Mouse (Mus musculus): Measurements from ENCODE around the gene Zfp428. TPM values are rescaled to one million over a fixed set of nuclear protein-coding genes. Genes with fewer than 3 reads are reported as not detected.
A peak's percentile ranks its signal among the peaks of the same experiment; 100 is the strongest.

The Zfp428 gene
- polyA plus RNA-seq, 1 experiment from 2014 or later = 83.8 TPM

DNA sequence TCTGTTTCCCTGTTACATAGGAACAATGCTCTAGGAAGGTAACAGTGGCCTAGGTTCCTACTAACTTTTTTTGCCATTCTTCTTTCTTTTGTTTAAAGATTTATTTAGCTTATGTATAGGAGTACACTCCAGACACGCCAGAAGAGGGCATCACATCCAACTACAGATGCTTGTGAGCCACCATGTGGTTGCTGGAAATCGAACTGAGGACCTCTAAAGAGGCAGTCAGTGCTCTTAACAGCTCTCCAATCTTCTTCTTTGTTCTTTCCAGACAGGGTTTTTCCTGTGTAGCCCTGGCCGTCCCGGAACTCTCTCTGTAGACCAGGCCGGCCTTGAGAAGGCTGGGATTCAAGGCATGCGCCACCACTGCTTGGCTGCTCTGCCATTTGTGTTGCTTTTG is 18.2 kb downstream of the Zfp428 start:
- Histone ChIP-seq H3K27ac (ENCODE audit: low read depth, low read length) (no peak overlapping the region), H3K36me3 (ENCODE audit: control insufficient read depth, insufficient read depth, low read length) (no peaks in the 10 kb centered on the region), H3K4me3 (ENCODE audit: low read depth, low read length) (no peak overlapping the region), H3K4me2 (no peak overlapping the region), H3K27me3 (ENCODE audit: control insufficient read depth, insufficient read depth, low read length) (no peaks in the 10 kb centered on the region), H3K9me3 (ENCODE audit: control insufficient read depth, low read length) (no peaks in the 10 kb centered on the region), H3K4me1 (ENCODE audit: control insufficient read depth, insufficient read depth, low read length) (peaks cover 5% of the 10 kb centered on the region), H3K9ac (ENCODE audit: low read length) (no peak overlapping the region)
- no peak for DNase-seq (ENCODE audit: low spot score, missing footprints)
- WGBS = 84% methylated on average over 6 of the region's 6 CpGs
- no peak for ATAC-seq (ENCODE audit: low FRiP score)

DNA sequence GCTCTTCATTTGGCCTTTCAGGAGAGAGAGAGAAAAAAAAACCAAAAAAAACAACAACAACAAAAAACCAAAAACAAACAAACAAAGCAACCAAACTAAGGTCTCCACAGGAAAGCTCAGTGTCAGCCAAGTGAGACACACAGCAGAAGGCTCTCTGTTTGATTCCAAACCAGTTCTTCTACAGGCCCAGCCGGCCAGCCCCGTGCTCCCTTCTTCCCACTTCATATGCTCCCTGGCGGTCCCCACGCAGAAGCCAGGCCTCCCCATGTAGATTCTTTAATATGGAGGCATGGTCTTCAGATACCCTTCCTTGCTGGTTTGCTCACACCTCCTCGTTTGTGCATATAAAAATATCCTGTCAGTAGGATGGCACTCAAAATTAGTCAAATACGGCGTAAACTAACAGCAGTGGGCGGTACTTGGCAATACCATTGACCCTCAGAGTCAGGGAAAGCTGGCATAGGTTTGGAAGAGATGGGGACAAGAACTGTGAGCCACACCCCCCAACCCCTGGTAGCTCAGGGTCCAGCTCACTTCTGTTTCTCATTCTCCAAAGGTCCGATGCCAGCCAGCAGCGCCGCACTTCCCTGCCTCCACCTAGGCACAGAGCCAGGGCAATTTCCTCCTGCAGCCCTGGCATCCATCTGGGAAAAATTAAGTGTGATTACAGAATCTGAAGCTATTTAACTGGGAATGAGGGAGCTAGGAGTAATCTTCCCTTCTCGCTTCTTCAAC is 19.0 kb downstream of the Zfp428 start:
- Histone ChIP-seq H3K36me3 (ENCODE audit: control insufficient read depth, insufficient read depth, low read length) (no peaks in the 10 kb centered on the region), H3K9me3 (ENCODE audit: control insufficient read depth, low read length) (no peaks in the 10 kb centered on the region), H3K4me3 (ENCODE audit: low read depth, low read length) (no peak overlapping the region), H3K27ac (ENCODE audit: low read depth, low read length) (no peak overlapping the region), H3K4me1 (ENCODE audit: control insufficient read depth, insufficient read depth, low read length) (peaks cover 5% of the 10 kb centered on the region), H3K27me3 (ENCODE audit: control insufficient read depth, insufficient read depth, low read length) (no peaks in the 10 kb centered on the region), H3K9ac (ENCODE audit: low read length) (no peak overlapping the region), H3K4me2 (no peak overlapping the region)
- no peak for DNase-seq (ENCODE audit: low spot score, missing footprints)
- no peak for ATAC-seq (ENCODE audit: low FRiP score)
- 91% methylated on average over 12 of the region's 12 CpGs for WGBS

DNA sequence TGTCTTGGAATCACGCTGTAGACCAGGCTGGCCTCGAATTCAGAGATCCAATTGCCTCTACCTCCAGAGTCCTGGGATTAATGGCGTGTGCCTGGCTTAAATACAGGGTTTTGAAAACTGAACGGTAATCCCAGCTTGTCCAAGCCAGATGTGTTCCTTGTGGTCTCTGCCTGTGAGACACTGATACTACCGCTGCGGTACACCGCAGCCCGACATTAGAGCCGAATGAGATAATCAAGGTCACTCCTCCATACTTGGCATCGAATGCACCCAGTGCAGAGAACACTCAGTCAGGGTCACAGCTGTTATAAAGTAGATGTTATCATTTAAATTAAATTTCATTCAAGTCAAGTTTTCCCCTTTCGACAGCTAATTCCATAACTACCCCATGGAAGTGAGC is 22.1 kb downstream of the Zfp428 start:
- H3K9ac ChIP-seq (ENCODE audit: low read length) = no peak overlapping the region
- DNase-seq (ENCODE audit: low spot score, missing footprints) (no peak), ATAC-seq (ENCODE audit: low FRiP score) (no peak)
- no peaks in the 10 kb centered on the region for H3K9me3 ChIP-seq (ENCODE audit: control insufficient read depth, low read length)
- 92% methylated on average over 11 of the region's 11 CpGs for WGBS
- H3K4me3 ChIP-seq (ENCODE audit: low read depth, low read length) = no peak overlapping the region
- peaks cover 18% of the 10 kb centered on the region for H3K4me1 ChIP-seq (ENCODE audit: control insufficient read depth, insufficient read depth, low read length)
- H3K36me3 ChIP-seq (ENCODE audit: control insufficient read depth, insufficient read depth, low read length) = peaks cover 3% of the 10 kb centered on the region; the same call in 1 of the 2 replicates
- H3K27me3 ChIP-seq (ENCODE audit: control insufficient read depth, insufficient read depth, low read length) = peaks cover 8% of the 10 kb centered on the region
- no peak overlapping the region for H3K4me2 ChIP-seq
- H3K27ac ChIP-seq (ENCODE audit: low read depth, low read length) = no peak overlapping the region

GRCm38 (mm10) chr7:24529580-24529979 is 22.8 kb downstream of the Zfp428 start:
- peaks cover 12% of the 10 kb centered on the region for H3K27me3 ChIP-seq (ENCODE audit: control insufficient read depth, insufficient read depth, low read length)
- H3K4me2 ChIP-seq = peak overlapping the region; percentile 76
- WGBS = 58% methylated on average over 11 of the region's 11 CpGs
- ATAC-seq (ENCODE audit: low FRiP score) (no peak), DNase-seq (ENCODE audit: low spot score, missing footprints) (no peak)
- peak overlapping the region; percentile 75 for H3K9ac ChIP-seq (ENCODE audit: low read length)
- H3K9me3 ChIP-seq (ENCODE audit: control insufficient read depth, low read length) = no peaks in the 10 kb centered on the region
- peaks cover 20% of the 10 kb centered on the region for H3K4me1 ChIP-seq (ENCODE audit: control insufficient read depth, insufficient read depth, low read length)
- H3K27ac ChIP-seq (ENCODE audit: low read depth, low read length) = 0 out of 2 replicates have a peak overlapping the region, but pooled peaks have one; percentile 67
- peaks cover 3% of the 10 kb centered on the region; the same call in 1 of the 2 replicates for H3K36me3 ChIP-seq (ENCODE audit: control insufficient read depth, insufficient read depth, low read length)
- H3K4me3 ChIP-seq (ENCODE audit: low read depth, low read length) = peak overlapping the region; percentile 53

GRCm38 (mm10) chr7:24530062-24530931 is 23.5 kb downstream of the Zfp428 start, which contains the start of gene Irgq:
Gene Irgq (plus strand): TSS chr7:24530689.
- peak within 1 kb of the TSS; percentile 75 for H3K9ac ChIP-seq (ENCODE audit: low read length)
- peaks cover 5% of the 10 kb centered on the region; the same call in 1 of the 2 replicates for H3K36me3 ChIP-seq (ENCODE audit: control insufficient read depth, insufficient read depth, low read length)
- ATAC-seq (ENCODE audit: low FRiP score) (peak; percentile 91), DNase-seq (ENCODE audit: low spot score, missing footprints) (peak; percentile 100)
- peak within 1 kb of the TSS; percentile 67 for H3K27ac ChIP-seq (ENCODE audit: low read depth, low read length)
- H3K4me1 ChIP-seq (ENCODE audit: control insufficient read depth, insufficient read depth, low read length) = peaks cover 20% of the 10 kb centered on the region
- H3K4me3 ChIP-seq (ENCODE audit: low read depth, low read length) = peak within 1 kb of the TSS; percentile 53
- H3K27me3 ChIP-seq (ENCODE audit: control insufficient read depth, insufficient read depth, low read length) = peaks cover 12% of the 10 kb centered on the region
- WGBS = 1% methylated on average over 44 of the region's 44 CpGs
- H3K9me3 ChIP-seq (ENCODE audit: control insufficient read depth, low read length) = no peaks in the 10 kb centered on the region
- H3K4me2 ChIP-seq = peak within 1 kb of the TSS; percentile 76

- Histone ChIP-seq H3K27ac (ENCODE audit: low read depth, low read length) (peak overlapping the region; percentile 50; the same call in 1 of the 2 replicates), H3K9ac (ENCODE audit: low read length) (peak overlapping the region; percentile 75), H3K4me1 (ENCODE audit: control insufficient read depth, insufficient read depth, low read length) (peaks cover 20% of the 10 kb centered on the region), H3K9me3 (ENCODE audit: control insufficient read depth, low read length) (no peaks in the 10 kb centered on the region), H3K4me2 (peak overlapping the region; percentile 76), H3K27me3 (ENCODE audit: control insufficient read depth, insufficient read depth, low read length) (peaks cover 12% of the 10 kb centered on the region), H3K36me3 (ENCODE audit: control insufficient read depth, insufficient read depth, low read length) (peaks cover 5% of the 10 kb centered on the region; the same call in 1 of the 2 replicates), H3K4me3 (ENCODE audit: low read depth, low read length) (peak overlapping the region; percentile 53)
- ATAC-seq (ENCODE audit: low FRiP score) (peak; percentile 74), DNase-seq (ENCODE audit: low spot score, missing footprints) (peak; percentile 97)
- under 1% methylated on average over 43 of the region's 43 CpGs for WGBS
Measured at GRCm38 (mm10) chr7:24531211-24531971, 24.6 kb downstream of the Zfp428 start.

DNA sequence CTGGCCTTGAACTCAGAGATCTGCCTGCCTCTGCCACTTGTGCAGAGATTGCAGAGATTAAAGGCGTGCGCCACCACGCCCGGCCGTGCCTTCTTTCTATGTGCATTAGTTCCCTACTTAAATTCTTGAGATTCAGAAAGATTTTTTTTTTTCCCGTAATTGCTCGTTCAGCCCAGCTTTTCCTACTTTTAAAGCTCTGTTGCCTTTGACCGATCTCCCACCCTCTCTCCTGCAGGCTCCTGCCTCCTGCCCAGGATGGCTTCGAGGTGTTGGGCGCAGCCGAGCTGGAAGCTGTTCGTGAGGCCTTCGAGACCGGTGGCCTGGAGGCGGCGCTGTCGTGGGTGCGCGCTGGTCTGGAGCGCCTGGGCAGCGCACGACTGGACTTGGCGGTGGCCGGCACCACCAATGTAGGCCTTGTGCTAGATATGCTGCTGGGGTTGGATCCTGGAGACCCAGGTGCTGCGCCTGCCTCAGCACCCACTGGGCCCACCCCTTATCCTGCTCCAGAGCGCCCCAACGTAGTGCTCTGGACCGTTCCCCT is 26.3 kb downstream of the Zfp428 start:
- 53% methylated on average over 28 of the region's 28 CpGs for WGBS
- Histone ChIP-seq H3K4me3 (ENCODE audit: low read depth, low read length) (no peak overlapping the region), H3K36me3 (ENCODE audit: control insufficient read depth, insufficient read depth, low read length) (peaks cover 5% of the 10 kb centered on the region; the same call in 1 of the 2 replicates), H3K27ac (ENCODE audit: low read depth, low read length) (no peak overlapping the region), H3K9ac (ENCODE audit: low read length) (no peak overlapping the region), H3K27me3 (ENCODE audit: control insufficient read depth, insufficient read depth, low read length) (peaks cover 12% of the 10 kb centered on the region), H3K4me2 (peak overlapping the region; percentile 18; the same call in 1 of the 2 replicates), H3K4me1 (ENCODE audit: control insufficient read depth, insufficient read depth, low read length) (peaks cover 20% of the 10 kb centered on the region), H3K9me3 (ENCODE audit: control insufficient read depth, low read length) (no peaks in the 10 kb centered on the region)
- peak; percentile 86 for DNase-seq (ENCODE audit: low spot score, missing footprints)
- ATAC-seq (ENCODE audit: low FRiP score) = no peak

DNA sequence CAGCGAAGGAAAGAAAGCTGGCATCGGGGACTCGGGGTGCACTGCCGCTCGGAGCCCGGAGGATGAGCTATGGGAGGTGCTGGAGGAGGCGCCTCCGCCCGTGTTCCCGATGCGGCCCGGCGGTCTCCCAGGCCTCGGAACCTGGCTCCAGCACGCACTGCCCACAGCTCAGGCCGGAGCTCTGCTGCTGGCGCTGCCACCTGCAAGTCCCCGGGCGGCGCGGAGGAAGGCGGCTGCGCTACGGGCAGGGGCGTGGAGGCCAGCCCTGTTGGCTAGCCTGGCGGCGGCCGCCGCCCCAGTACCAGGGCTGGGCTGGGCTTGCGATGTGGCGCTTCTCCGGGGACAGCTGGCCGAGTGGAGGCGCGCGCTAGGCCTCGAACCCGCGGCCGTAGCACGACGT is 27.0 kb downstream of the Zfp428 start:
- peaks cover 20% of the 10 kb centered on the region for H3K4me1 ChIP-seq (ENCODE audit: control insufficient read depth, insufficient read depth, low read length)
- no peak overlapping the region for H3K27ac ChIP-seq (ENCODE audit: low read depth, low read length)
- no peaks in the 10 kb centered on the region for H3K9me3 ChIP-seq (ENCODE audit: control insufficient read depth, low read length)
- H3K4me3 ChIP-seq (ENCODE audit: low read depth, low read length) = peak overlapping the region; percentile 13; the same call in 1 of the 2 replicates
- peak overlapping the region; percentile 18 for H3K4me2 ChIP-seq
- H3K27me3 ChIP-seq (ENCODE audit: control insufficient read depth, insufficient read depth, low read length) = peaks cover 12% of the 10 kb centered on the region
- H3K9ac ChIP-seq (ENCODE audit: low read length) = no peak overlapping the region
- peaks cover 5% of the 10 kb centered on the region; the same call in 1 of the 2 replicates for H3K36me3 ChIP-seq (ENCODE audit: control insufficient read depth, insufficient read depth, low read length)
- WGBS = 10% methylated on average over 42 of the region's 42 CpGs
- ATAC-seq (ENCODE audit: low FRiP score) = no peak
- DNase-seq (ENCODE audit: low spot score, missing footprints) = peak; percentile 92
